Mouse (Mus musculus) gastrocnemius, postnatal 10 days (tissue): Measurements from ENCODE around the gene Iqgap2. TPM values are rescaled to one million over a fixed set of nuclear protein-coding genes. Genes with fewer than 3 reads are reported as not detected.

Source experiments
- DNase-seq: peaks from one replicate; pipeline ENCODE4 v3.0.0; 2021; ENCODE audit warnings: mixed read lengths
- total RNA-seq, 2 experiments: library from RNA; stranded (reverse); gene quantifications; 2 replicates each; pipeline ENCODE4 v1.2.3; 2021

Gene Iqgap2
- total RNA-seq, 2 experiments from 2014 or later, result 3.8 to 4.9 TPM

DNA sequence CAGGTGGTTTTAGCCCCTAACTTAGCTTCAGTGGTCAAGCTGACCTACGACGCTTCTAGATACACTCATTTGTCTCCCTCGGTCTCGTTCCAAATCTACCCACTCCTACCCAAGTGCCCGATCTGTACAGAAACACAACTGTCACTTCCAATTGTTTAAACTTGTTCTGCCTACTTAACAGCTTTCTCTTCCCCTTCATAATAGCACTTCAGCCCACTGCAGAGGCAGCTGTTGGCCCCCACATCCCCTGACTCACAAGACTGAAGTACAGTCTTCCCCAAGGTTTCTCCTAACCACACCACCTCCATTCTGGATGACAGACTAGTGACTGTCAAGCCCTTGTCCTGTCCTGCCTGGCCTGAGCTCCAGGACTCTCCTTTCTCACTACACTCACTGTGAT lies 63.1 kb downstream of the Iqgap2 start:
- no peak for DNase-seq

DNA sequence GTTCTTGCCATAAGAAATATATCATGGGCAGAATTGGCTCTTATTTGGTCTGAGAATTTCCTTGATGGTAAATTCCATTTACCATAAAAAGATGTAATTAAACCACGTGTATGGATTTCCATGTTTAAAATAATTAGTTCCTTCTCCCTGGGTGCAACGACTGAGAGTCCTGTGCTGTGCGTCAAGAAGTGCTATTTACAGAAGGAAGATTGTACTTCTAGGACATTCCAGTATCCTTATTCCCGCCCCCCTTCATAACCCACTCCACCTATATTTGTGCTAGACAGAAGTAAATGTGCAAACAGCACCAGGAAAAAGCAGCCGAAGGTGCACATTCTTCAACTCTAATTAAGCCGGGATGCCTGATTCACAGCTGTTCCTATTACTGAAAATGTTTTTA lies 65.5 kb downstream of the Iqgap2 start:
- DNase-seq, result no peak

DNA sequence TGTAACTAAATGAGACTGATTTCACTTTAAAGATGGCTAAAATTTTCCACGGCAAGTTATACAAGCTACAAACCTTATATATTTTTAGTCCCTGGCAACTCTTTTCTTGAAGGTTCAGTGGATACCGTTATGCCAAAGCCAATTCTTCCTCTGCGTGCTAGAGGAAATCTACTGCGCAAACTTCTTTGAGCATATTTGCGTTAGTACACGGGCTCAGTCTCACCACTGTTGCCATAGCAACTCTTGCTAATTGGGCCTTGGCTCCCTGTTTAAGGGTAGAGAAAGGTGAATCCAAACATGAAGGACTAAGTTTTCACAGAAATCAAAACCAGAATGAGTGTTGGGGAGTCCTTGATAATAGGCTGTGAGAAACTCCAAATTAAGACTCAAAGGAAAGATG lies 68.8 kb downstream of the Iqgap2 start:
- no peak for DNase-seq

DNA sequence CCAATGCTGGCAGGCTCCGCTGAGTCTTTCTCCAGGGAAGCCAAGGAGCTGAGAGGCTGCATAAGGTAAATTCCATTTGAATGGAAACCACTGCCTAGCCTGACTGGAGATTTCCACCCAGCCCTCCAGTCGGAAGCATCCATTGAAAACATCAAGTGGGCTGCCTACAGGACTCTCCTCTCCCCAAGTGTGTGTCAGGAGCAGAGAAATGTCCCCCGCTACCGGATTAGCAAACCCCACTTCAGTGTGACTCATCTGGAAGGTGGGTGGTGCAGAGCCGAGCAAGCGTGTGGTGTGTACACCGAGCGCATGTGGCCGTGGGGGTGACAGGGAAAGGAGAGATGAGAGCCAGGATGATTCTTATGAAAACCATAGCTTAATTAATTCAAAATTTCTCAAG lies 71.7 kb downstream of the Iqgap2 start:
- no peak for DNase-seq

DNA sequence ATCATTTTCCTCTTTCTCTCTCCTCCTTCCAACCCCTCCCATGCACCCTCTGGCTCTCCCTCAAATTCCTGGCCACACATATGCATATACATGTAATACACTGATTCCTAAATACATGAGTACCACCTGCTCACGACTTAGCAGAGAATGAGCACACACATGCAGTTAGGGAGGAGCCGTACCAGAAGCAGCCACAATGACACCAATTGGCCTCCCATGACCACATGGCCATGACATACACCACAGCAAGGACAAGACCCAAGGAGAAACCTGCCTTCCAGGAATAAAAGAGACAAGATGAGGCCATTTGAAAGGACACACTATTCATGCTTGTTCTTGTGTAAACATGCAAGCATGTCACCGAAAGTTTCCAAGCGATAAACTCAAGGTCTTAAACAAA lies 72.8 kb downstream of the Iqgap2 start:
- DNase-seq, result no peak

DNA sequence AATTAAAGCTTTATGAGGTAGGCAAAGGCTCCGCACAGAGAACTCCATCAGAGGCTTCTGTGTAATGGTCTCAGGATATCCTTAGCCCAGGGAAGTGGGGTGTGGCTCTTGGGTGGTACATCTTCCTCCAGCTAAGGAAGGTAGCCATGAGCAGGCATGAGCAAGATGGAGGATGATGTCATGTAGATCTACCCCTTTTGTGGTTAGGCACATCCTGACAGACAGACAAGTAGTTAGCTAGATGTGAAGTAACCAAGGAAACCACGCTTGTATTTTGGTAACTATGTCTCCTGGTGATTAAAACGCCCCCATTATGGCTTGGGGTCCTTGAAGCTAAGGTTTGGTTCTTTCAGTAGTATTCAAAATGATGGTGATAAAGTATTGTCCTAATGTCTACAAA lies 78.1 kb downstream of the Iqgap2 start:
- DNase-seq, result no peak

DNA sequence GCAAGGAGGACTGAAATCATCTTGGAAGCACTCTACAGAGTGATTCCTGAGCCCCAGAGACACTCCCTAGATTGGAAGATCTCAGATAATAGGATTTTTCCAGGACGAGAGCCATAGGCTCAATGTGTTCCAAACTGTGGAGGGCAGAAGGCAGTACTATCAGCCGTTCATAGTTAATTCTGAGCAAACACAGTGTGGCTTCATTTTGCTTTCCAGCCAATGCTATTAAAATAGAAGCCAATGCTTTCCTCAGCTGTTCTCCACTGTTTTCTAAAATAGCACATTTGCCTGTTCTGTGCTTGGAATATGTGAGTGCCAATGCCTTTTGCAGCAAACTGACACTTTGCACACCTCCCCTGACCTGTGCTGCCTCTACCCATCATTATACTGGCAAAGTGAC lies 80.9 kb downstream of the Iqgap2 start:
- DNase-seq, result no peak

DNA sequence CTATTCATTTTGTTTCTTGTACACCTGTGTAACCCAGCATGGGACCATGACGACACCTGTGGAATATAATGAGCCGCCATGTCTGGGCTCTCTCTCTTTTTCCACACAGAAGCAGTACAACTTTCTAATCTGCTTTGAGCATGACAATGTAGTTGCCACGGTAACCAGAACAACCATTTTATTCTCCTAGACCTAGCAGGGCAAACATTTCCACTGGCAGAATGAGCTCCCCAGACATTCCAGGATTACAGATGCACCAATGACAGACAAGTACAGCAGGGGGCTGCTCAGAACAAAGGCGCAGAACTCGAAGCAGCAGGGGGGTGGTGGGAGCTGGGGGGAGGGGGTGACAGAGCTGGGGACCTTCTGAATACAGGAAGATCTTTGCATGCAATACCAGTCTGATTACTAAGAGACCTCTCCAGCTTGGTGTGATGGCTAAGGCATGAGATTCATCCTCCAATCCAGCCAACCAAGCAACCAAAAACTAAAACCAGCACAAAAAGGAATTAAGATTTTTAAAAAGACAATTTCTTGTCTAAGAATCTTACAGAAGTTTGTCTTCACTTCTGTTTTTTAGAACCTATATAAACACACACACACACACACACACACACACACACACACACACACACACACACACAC lies 84.5 kb downstream of the Iqgap2 start:
- DNase-seq, result no peak

DNA sequence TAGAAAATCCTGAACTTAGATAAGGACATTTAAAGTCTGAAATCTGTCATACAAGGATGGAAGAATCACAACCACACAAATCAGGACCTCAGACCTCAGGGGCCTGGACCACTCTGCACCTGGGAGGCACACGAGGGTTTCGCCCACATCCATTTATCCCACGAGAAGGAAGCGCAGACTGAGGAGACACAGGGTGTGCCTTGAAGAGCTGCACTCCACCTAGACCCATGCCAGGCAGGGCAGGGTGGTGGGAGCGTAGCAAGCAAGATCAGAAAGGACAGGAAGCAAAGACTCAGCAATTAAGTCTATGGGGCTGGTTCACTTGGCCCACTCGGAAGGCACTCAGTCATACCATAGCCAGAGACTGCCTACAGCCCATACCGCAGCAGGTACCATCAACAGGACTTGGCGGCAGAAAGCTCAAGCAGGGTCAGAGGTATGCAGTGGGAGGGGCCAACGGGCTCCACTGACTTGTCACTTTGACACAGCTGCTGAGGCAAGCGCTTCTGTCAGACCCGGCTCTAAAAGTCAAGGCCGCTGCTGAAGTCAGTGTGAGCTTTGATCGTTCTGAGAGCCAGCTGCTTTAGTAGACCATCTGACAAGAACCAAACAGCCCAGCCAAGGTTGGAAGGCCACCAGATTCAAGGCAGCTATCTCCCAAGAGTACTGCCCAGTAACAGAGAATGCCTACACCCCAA lies 86.1 kb downstream of the Iqgap2 start:
- DNase-seq, result peak; percentile 59

DNA sequence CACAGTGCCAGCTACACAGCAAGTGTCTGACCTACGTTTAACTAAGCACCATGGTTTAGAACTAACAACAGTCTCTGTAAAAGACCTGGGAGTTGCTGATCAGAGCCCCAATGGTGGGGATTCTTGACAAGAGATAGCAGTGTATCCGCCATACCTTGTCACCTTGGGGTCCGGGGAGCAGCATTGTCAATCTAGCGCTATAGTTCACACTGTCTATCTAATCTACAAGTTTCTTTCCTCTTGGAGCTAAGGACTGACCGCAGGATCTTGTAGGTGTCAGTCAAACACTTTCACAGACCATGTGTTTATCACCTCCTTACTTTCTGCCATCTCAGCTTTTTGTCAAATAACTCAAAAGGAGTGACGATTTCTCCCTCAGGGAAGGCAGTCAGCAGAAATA lies 87.6 kb downstream of the Iqgap2 start:
- no peak for DNase-seq

DNA sequence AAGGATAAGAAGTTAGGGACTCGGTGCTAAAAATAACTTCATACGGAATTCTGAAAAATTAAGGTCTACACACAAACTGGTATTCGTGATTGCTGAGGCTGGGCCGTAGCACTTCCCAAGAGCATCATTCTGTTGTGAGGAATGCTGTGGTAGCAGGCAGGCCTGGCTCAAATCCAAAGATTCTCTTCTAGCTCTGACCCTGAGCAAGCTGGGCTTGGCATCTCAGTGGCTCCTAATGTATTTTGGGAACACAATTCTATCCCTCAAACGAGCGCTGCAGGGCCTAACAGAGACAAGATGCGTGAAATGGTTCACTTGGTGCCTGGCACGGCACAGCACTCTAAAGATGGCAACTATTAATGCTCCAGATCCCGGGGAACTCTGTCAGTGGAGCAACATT lies 90.8 kb downstream of the Iqgap2 start:
- DNase-seq, result no peak

DNA sequence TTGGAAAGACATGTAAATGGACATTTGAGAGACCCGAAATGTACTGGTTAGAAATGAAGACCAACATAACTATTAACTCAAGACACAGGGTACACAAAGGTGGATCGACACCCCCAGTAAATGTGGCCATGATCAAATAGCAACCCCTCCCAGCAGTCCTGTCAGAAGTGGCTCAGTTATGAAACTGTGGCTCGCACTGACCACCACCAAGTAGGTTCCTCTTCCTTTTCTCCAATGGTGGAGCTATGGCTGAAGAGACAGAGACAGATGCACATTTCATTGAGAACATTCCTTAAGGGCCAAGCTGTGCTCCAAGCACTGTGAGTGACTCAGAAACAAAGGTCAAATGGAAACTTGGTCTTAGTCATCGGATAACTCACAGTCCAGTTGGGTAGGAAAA lies 92.4 kb downstream of the Iqgap2 start:
- DNase-seq, result no peak

DNA sequence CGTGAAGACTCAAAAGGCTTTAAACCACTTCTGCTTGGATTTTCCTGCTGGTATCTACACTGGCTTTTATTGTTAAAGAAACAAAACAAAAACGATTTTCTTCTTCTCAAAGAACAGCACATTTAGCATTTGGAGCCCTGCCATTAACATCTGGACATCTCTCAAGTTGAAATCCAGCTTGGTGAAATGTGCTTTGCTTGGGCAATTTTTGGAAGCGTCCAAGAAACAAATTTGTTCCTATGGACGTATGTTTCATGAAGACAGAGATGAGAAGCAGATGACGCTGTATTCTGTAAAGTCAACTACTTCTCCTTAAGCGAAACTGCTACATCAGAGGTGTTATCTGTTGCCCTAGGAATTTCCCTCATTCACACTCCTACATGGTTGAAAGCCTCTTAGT lies 93.0 kb downstream of the Iqgap2 start:
- no peak for DNase-seq

DNA sequence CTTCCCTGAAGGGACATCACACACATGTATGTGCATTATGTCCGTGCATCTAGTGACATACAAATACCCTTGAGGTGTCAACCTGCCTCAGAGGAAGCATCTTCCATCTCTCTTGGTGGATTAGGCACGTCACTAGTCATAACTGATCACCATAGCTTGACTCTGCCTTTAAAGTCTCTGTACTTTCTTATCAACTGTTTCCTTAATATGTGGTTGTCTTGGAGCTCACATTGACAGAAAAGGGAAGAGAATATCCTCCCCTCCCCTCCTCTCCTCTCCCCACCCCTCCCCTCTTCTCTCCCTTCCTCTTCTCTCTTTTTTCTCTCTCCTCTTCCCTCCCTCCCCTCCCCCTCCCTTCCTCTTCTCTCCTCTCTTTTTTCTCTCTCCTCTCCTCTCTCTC lies 94.2 kb downstream of the Iqgap2 start:
- no peak for DNase-seq

DNA sequence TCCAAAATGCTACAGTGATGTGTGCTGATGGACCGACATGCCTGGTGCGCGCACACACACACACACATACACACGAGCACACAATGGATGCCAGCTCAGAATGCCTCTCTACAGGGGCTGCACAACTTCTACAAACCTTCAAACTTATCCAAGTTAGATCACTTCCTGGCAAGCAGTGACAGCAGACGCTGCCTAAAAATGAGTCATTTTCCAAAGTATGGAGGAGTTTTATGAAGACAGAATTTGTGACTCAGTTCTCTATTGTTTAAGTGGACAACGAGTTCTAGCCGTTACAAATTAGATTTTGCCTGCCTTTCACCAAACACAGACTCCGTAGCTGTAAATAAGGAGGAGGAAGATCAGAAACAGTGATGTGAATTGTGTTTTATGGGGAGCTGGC lies 97.4 kb downstream of the Iqgap2 start:
- DNase-seq, result no peak

DNA sequence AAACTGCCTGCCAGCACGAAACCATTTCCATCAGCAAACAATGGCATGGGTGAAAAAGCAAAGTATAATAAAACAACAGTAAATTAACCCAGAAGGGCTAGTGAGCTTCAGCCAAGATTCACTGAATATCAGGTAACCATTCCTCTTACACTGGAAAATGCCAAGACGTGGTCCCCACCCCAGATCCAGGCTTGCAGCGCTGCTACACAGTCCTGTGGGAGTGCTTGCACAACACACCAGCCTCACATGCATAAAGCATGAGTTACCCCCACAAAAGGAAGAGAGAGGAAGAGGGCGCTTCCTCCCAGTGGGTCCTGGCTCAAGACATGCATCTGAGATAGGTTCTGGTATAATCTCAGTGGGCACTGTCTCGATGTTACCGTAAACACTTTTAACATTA lies 100.8 kb downstream of the Iqgap2 start:
- DNase-seq, result no peak

DNA sequence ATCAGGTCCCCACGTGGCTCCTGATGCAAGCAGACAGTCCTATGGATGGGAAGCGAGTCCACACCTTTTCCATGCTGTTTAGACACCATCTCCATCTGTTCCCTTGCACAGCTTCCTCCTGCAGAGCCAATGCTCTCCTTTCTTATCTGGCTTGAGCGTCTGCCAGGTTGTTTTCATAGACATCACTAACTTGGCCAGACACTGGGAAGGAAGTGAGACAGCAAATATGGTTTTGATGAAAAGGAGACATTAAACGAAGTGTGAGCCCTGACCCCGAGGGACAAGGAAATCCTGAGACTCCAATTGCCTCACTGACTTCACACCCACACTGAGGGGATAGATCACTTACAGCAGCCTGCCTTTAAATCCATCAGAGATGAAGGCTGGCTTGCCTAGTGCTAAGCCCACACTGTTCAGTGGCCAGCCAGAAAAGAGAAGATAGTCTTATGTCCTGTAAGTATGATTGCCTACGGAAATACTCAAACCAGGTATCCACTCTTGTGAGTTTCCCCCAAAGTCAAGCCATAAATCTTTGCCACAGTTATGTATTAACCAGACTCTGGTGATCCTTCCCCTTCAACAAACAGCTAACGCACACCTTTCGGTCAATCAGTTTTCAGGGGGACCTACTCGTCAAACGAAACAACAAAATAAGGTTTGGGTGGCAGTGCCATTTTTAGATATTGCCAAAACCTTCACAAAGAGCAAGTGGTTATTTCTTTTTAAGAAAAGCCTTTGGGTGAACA lies 102.9 kb downstream of the Iqgap2 start:
- no peak for DNase-seq

DNA sequence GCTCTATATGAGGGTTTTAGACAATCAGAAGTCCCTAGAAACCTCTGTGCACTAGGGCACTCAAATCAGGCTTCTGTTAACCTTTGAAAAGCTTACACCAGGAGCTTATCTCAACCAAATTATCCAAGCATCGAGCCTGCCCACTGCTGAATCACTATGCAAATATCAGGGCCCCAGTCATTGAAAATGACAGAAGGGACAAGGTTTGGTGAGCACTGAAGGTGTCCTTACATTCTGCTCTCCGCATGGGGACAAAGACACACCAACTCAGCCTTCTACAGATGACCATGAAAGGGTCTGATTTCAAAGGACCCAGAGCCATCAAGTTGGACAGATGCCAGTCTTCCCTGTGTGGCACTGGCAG lies 108.8 kb downstream of the Iqgap2 start:
- DNase-seq, result no peak

DNA sequence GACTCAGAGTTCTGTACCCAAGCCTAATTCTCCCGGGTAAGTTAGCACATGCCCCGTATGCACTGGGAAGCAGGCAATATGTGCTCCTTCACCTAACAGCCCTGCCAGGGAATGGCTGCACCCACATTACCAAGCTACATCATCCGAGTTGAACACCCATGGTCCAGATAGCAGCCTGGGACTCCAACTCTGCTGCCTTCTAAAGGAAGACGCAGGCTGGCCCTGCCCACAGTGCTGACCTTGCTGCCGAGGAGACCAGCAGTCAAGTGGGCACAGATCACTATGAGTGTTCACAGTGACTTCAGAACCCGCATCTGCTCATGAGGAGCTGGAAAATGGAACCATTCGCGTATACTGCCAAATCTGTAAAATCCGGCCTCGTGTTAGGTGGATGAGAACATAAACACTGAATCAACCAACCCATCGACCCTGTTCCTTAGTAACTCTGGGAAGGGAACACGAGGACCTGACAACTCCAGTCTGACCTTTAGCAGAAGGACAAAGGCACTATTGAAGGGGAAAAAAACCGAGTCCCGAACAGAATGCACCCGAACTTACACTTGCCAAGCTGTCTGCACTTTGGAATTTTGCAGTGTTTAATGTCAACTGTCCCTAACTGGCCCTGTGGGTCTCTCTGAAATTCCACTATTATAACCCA lies 109.3 kb downstream of the Iqgap2 start:
- DNase-seq, result no peak

DNA sequence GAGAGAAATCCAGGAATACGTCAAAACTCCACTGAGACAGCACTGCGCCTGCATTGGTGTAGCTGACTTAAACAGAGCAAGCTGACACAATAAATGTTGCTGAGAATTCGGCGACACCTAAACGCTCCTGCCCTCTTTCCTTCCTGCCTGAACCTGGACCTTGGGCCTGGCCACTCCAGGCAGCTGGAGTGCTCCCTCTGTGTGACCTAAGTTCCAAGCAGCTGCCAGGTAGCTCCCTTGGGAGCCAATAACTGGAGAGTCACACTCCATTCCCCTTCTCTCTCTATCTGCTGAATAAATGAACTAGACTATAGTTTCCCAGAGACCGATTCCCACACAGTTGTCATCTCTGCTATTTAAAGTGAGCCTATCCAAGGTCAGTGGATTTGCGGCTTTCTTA lies 111.7 kb downstream of the Iqgap2 start:
- no peak for DNase-seq

DNA sequence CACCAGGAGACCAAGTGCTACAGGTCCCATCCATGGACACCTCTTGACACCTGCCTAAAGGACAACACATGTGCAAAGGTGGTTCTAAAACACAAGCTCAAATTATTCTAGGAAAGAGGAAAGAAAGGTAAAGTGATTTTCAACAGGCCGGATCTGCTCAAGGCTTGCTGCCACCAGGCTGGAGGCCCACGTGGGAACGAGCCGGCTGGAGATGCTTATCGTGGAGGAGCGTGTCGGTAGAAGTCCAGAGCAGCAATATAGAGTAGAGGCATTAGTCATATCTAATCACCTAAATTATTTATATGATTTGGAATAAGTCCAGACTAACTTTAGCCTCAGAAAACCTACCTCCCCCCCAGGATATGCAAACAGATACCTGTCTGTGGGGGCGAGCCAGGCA lies 112.5 kb downstream of the Iqgap2 start:
- DNase-seq, result no peak

DNA sequence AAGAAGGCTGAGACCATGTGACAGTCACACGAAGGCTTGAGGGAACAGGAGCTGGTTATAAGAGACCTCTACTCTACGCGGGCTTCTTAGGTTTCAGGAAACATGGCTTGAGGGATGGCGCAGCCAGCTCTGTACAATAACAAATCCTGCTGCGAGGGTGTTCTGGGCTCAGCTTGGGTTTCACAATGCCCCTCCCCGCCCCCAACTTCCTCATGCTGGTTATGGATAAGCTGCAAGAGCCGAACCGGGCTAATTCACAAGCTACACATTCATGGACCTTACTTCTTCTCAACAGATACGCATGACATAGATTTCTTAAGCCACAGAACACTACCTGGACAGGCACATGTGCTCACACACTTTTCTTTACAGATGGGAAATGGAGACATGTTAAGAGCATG lies 113.0 kb downstream of the Iqgap2 start:
- peak; percentile 20 for DNase-seq

DNA sequence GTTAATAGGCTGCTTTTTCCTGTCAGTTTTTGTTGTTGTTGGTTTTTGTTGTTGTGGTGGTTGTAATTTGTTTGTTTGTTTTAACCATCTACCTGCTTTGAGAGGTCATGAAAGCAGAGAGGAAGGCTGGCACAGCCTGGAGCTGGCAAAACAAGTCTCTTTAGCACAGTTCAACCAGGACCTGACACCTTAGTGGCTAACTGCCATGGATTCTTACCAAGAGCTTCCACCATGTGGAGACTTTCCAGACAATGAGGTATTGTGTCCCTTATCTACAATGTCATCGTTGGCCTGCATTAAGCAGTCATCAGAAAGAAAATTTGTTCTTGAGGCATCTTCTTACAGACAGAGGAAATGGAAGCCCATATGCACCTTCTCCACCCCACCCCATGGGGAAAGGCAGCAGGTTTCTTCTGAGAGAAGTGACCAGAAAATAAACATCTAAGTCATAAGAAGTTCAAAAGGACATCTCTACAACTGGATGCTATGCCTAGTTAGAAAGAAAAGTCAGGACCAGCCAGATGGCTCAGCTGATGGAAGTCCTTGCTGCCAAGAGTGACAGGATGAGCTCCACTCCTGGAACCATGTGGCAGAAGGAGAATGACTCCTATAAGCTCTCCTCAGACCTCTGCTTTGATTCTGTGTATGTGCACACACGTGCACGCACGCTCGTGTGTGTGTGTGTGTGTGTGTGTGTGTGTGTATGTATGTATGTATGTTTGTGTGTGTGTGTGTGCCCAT lies 113.9 kb downstream of the Iqgap2 start:
- DNase-seq, result no peak
